Mouse (Mus musculus): ENCODE measurements around the gene Lpgat1.

Lpgat1 gene

DNA sequence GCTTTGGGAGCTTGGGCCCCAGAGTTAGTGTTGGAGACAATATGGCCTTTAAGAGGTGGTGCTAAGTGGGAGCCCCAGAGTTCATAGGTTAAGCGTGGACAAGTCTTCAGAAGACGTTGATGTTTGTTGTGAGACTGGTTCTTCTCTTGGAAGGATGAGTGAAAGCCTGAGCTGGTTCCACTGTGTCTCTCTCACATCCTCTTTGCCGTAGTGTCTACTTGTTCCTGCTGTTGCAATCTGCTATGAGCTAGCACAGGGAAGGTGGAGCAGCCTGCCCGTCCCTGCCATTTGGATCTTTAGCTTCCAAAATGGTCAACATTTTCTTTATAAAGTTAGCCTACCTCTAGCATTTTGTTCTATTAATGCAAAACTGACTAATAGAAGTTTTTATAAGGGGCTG is 16.2 kb downstream of the Lpgat1 start:
- DNase-seq (ENCODE audit: low read depth, low spot score): no peak

DNA sequence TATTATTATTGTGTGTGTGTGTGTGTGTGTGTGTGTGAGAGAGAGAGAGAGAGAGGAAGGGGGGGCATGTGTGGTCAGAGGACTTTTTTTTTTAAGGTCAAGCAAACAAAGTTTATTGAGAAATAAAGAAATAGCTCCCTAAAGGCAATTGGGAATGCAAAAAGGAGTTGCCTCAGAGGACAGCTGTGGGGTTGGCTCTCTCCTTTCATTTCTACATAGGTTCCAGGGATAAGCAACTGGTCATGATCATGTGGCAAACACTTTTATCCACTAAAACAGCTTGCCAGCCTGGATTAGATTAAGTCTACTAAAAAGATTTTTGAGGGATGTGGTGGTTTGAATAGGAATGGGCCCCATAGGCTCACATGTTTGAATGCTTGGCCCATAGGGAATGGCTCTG is 18.8 kb downstream of the Lpgat1 start:
- DNase-seq (ENCODE audit: low read depth, low spot score): no peak

DNA sequence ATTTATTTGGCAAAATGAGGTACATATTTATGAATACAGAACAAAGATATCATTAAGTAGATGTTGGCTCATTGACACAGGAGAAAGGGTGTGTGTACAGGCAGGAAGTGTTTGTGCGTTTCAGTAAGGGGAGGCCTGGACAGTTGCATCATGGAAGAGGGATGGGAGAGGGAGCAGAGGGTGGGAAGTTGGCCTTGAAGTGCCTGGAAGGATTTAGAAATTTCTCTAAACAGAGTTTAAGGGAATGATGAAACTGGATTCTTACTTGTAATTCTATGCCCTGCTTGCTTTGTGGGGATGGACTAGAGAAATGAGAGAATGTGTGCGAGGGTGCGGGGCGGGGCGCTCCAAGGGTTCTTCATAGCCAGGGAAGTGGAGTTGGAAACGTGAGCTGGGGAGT is 20.2 kb downstream of the Lpgat1 start:
- DNase-seq (ENCODE audit: low read depth, low spot score): no peak

DNA sequence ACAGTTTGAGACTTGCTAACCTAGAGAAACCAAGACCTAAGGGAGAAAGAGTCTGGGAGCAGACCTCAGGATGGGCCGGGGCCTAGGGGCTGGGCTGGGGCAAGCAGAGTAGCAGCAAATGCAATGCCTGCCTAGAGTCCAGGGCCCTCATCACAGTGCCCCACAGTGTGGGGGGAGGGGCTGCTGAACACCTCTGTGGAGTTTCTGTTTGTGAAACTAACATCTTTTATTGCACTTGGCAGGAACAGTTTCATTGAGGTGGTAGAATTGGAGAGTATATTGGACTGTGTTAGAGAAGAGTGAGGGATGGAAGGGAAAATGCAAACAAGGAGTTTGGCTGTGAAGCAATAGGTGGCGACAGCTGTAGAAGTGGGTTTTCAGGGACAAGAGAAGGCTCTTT is 21.1 kb downstream of the Lpgat1 start:
- no peak for DNase-seq (ENCODE audit: low read depth, low spot score)

DNA sequence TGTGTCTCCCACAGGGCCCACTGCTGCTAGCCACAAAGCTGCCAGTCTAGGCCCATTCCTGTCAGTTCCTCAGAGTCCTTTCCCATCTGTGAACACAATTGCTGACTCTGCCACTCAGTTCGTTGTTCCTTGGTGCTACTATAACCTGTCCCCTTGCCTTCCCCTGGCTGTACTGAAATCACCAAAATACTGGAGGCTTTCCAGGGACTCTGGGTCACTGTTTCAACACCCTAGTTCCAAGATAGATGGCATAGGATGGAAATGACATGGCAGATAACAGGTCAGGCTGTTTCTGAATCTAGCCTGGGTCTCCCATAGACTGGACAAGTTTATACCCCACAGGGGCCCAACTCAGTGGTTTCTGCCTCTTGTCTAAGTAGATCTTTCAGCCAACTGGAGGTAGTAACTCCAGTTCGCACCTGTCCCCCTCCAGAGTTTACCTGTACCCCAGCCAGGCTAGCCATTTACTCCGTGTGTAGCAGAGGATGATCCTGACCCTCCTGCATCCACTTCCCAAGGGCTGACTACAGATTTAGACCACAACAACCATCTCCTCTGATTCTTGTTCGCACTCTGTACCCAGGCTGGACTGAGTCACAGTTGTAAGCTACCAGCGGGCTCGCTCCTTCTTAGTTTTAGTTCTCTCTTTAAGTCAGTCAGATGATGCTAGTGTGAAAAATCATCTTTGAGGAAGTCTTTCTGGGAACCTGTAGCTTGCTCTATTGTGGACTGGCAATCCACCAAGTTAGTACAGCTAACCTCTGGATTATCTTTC is 23.1 kb downstream of the Lpgat1 start:
- no peak for DNase-seq (ENCODE audit: low read depth, low spot score)

DNA sequence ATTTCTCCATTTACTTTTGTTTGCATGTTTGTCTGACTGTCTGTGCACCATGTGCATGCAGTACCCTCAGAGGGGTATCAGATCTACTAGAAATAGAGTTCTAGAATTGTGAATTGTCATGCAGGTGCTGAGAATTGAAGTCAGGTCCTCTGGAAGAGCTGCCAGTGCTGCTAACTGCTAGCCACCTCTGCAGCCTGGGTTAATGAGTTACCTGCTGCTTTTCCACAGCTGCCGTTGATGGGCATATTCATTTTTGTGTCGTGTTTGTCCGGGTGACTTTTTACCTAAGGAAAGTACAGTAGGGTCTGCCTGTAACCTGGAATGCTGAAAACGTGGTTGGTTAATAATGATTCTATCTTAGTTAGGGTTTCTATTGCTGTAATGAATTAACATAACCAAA is 24.0 kb downstream of the Lpgat1 start:
- DNase-seq (ENCODE audit: low read depth, low spot score): no peak

DNA sequence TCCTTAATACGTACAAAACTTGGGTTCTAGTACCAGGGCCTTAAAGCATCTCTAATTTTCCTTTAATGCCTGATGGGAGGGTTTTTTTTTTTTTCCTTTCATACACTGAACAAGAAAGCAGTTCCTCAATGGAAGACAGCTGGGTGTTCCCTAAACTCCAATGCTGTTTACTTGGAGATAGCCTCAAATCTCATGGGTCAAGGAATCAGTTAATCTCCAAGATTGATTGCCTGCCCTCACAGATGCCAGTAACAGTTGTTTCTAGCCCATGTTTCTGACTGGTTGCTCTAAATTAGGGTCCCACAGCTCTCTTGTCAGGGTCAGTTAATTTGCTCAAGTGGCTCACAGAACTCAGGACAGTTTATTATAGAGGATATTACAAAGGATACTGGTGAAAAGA is 30.8 kb downstream of the Lpgat1 start:
- DNase-seq (ENCODE audit: low read depth, low spot score): no peak

DNA sequence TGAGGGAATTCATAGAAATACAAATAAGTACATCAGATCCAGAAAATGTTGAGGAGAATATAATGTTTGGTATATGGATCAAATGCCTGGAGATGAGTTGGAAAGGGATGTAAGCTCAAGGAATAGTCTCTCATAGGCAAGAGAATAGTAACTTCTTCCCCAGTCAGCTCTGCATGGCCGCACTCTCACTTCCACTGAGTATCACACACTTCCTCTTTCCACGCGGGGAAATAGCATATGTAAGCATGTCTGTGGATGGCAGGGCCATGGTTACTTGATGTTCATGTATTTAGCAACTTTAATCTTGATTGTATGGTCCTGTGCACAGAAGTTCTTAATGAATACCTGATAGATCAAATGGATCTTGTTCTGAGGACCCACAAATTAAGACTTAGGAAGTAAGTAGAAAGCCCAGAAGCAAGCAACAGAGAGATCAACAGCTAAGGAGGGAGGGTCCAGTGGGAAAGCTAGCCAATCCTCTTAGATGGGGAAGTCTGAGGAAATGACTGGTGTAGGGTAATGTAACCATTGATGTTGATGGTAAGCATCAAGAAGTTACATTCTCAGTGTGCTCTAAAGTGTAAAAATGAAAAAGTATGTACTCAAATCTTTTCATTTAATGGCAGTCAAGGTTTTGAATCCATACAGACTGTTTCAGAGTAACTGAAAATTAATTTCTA is 39.0 kb downstream of the Lpgat1 start:
- DNase-seq (ENCODE audit: low read depth, low spot score): no peak

DNA sequence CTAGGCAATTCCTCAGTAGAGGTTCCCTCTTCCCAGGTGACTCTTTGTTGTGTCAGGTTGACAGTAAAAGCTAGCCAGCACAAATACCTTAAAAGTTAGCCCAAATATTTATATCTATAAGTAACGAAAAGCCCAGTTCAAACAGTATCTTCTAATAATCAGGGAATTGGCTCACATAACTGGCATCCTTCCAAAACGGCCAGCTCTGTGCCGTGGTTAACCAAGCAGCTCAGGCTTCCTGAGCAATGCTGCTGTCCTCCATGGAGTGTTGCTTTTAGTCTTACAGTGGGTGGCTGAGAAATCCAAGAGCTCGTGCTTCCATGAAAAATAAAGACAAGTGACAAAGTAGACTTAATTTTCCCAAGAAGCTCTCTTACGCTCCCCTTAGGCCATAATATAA is 56.5 kb downstream of the Lpgat1 start:
- DNase-seq (ENCODE audit: low read depth, low spot score): no peak

DNA sequence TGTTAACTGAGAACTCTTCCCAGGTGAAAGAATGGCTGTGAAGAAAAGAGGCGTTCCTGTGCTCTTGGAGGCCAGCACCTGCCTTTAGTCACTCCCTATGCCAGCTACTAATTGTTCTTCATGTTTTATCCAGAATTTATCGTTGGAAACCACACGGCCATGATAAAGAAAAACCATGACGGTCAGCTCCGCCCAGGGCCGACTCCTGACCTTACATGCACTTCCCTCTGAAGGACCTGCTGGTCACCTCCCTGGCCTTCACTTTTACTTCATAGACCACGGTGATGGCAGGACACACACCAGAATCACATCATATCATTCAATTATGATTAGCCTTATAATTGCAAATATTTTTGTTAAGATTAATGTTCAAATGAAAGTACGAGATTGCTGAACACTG is 57.5 kb downstream of the Lpgat1 start:
- DNase-seq (ENCODE audit: low read depth, low spot score): no peak

DNA sequence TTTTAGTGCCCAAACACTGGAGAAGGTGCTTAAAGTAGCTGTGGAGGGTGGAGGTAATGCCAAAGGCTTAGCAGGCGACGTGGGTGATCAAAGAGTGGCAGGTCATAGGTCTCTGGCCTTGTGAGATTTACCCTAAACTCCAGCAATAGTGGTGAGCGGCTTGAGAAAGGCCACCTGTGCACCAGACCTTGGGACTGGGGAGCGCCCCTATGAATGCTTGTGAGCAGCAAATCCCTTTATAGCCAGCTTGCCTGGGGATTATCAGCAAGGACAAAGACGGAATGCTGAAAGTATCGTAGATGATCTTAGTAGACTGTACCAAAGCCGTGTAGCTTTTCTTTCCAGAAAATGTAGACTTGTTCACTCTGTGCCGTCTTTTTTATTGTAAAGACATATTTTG is 59.9 kb downstream of the Lpgat1 start:
- DNase-seq (ENCODE audit: low read depth, low spot score): no peak

DNA sequence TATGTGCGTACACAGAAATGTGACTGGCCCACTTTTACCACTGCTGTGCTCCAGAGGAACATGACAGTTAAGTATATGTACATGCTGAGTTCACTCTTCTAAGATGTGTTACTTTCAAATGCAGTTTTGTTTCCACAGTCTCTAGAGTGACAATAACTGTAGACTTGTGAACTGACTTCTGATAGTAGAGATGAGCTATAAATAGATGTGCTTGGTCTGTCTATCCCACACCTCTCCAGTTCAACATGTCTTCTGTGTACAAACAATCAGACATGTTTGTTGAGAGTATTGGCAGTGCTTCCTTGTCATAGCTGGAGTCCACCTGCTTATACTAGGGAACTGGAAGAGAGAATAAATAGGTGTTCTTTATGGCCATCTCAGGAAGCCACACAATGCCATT is 62.8 kb downstream of the Lpgat1 start:
- no peak for DNase-seq (ENCODE audit: low read depth, low spot score)

DNA sequence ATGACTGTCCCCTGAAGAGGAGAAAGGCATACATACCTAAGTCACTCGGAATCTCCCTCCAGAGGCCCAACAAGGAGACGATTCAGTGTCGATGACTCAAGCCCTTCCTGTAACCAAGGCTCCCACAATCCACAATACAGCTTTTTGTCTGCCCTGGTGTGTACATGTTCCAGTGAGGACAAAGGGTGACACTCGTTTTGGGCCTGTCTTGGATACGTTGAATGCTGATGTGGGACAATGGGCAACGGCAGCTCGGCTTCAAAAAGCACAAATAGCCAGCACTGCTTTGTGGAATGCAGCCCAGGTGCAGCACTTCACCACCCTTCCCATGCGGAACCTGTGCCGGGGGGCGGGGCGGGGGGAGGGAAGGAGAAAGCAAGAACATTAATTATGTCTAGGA is 67.5 kb downstream of the Lpgat1 start:
- DNase-seq (ENCODE audit: low read depth, low spot score): no peak

DNA sequence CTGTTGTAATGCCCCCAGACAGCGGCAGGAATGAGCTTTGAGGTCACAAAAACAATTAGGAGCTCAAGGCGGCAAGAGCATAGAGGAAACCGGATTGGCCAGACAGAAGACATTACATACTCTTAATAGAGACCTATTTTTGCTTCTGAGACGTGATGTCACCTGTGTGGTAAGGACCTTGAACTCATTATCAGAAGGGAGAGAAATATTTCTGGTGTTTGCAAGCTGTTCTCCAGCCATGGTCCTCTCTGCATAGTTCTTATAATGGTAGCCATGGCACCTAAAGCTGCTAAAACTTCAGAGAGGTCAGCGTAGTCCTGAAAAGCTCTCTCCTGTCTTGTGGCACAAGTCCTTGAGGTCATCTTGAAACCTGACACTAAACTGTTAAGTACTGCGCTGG is 68.6 kb downstream of the Lpgat1 start:
- no peak for DNase-seq (ENCODE audit: low read depth, low spot score)

DNA sequence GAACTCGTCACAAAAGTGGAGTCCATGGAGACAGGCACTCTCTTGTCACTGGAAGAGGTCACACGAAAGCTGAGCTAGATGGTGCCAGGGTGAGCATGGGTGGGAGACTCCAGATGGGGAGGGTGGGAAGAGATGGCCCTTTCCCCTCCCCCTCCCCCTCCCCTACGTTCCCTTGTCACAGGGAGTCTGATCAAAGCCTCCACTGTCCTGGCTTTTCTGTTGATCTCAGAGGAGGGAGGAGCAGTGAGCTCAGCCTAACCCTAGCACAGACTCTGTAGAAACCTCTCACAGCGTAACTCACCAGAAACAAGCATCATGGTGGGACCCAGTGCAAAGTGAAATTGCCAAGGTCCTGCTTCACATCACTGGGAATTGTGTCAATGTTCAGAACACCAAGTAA is 69.7 kb downstream of the Lpgat1 start:
- DNase-seq (ENCODE audit: low read depth, low spot score): no peak

DNA sequence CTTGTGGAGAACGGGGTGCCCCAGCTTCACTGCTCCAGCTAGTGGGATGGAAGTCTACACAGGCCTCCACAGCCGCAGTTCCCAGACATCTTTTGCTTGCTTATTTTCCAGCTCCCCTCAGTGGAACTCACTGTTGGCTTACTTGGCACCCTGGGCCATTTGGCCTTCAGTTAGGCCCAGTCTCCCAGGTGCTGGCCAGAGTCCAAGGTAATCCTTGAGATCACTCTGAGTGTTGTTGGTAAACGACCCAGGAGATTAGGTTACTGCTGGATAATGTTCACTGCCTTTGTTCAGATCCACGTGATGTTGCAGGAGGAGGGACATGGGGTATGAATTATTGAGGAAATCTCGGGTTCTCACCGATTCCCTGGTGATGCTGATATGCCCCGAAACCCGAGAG is 75.4 kb downstream of the Lpgat1 start:
- no peak for DNase-seq (ENCODE audit: low read depth, low spot score)

DNA sequence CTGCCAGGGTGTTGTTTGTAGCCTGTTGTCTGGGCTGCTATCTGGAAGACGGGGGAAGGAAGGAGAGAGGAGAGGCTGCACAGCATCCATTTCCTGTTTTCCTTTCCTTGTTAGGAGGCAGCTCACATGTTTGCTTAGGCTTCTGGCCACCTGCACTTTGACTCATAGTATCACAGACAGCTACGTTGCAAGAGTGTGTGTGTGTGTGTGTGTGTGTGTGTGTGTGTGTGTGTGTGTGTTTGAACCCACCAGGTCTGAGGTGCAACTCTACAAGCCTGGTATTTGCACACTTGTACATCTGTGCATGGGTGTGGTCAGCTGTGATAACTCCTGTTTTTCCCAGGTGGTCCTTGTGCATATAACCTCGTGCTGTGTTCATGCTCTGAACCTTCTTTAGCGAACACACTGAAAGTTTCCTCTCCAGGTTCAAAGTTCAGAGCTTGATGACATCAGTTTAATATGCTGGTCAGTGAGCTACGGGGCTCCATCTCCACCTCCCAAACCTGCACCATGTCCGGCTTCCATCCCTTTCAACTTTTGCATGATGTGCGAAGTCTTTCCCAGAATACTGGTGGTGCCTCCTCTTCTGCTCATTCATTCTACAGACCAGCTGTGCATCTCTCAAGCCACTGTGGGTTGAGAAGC is 76.4 kb downstream of the Lpgat1 start:
- DNase-seq (ENCODE audit: low read depth, low spot score): no peak

DNA sequence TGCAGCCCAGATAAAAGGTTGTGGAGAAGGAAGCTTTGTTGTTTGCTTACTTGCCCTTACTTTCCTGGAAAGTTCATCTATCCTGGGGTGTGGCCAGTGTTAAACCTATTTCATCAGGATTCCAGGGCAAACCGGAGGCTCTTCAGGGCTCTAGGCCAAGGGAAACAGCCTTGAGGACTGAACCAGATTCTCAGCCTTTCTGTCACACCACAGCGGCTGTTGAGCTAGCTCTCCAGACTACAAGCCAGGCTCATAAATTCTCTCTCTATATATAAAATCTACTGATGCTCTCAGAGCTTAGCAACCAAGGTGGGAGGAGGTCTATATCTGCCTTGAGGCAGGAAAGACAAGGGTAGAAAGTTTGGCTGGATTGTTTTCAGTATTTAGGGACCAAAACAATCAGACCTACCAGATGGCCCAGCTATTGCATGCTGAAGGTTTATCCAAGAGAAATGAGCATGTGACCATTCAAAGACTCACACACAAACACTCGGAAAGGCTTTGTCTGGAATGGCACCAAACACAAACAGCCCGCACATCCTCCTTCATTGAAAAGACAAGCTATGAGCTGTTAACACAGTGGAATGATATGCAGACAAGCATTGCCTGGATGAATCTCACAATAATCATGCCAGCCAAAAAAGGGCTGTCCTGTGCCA is 78.7 kb downstream of the Lpgat1 start:
- no peak for DNase-seq (ENCODE audit: low read depth, low spot score)

DNA sequence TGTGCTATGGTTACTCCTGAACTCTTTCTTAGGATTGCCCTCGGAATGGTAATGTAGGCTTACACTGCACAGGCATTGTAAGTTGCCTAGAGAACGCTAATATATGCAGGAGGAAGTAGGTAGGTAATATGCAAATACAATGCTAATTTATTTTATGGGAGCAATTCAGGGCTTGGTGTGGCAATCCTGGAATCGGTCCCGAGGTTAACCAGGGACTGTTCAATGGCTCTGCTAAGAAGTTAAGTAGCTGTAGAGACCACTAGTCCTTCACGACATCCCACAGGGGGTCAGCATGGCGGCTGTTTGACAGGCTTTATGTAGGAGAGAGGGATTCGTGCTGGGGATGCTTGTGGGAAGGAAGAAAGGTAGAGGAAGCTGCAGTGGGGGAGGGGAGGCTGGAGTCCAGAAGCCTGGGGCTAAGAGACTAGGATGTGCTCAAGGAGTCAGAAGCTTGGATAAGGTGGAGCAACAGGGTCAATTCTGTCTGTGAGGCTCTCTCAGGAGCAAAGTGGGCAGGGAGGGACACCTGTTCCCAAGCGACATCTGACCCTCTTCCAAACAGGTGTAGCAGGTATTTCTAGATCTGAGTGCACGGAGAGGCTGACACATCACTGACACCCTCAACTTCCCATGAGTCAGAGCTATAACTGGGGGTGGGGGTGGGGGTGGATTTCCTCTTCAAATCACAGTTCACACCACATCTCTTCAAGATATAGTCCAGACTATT is 84.6 kb downstream of the Lpgat1 start:
- DNase-seq (ENCODE audit: low read depth, low spot score): peak; percentile 59

DNA sequence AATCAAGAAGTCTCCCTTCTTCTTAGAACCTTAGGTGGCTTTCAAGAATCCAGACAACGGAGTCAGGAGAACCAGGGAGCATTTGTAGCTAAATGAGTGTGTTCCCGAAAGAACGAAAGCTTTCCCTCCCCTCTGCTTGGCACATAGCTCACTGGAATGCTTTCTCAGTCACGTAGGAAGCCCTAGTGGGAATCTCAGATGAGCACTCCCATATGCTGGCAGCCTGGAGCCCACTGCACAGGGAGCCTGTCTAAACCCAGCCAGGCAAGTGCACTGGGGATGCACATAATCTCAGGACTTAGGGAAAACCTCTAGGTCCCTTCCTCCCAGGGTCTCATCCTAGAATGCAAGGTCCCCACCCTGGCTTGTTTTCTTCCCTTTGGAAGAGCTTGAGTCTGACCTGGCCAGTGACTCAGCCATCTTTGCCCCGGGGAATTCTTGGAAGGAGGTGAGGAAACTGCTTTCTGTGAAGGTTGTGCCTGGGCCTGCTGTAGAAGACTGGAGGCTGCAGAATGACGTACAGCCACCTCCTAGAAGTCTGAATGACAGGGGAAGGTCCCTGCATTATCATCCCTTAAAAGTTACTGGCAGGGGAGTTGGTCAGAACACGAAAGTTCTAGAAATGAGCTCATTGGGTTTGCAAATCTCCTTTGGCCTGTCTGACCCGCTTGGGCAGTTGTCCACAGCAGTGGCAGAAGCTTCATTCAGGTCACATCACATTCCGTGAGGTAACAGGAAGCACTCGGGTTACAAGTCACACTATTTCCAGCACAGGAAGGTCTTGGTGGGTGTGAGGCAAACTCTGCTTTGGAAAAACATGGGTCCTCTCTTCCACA is 85.4 kb downstream of the Lpgat1 start:
- no peak for DNase-seq (ENCODE audit: low read depth, low spot score)

DNA sequence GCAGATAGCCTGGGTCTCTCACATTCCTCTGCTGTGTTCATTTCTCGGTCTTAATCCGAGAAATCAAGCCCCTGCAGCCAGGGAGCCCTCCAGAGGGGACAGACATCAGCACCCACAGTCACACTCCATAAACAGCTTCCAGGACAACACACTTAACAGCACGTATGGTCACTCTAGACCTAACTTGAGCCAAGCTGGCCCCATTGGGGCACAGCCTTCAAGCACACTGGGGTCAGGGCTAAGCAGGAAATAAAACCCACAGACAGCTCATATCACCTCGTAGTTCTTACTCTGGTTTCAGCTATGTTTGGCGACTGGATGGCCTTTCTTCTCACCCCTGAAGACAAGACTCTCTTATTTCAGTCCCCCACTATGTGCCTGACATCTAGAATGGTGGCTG is 87.1 kb downstream of the Lpgat1 start:
- no peak for DNase-seq (ENCODE audit: low read depth, low spot score)
